ENCODE assay signal across 8 mouse cellular contexts in the genomic region with DNA sequence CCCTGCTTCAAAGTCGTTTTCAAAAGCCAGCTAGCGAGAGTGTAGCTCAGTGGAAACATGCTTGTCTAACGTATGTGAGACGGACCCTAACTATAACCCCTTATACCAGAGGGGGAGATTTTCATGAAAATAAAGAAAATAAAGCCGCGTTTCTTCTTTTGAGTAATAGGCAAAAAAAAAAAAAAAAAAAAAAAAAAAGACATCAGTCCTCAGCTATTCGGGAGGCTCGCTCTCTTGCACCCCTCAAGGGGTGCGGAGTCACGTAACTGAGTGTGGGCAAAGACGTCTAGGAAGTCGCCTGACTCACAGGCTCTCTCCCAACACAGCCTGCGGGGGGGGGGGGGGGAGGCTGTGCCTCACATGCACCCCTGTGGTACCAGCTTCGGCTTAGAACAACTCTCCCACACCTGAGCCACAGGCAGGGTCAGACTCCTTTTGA. TPM values are rescaled to one million over a fixed set of nuclear protein-coding genes. Genes with fewer than 3 reads are reported as not detected.
DNase-seq lines count a peak whose midpoint lies in the region; ATAC-seq and TF ChIP-seq lines count a peak whose summit lies in the region.

No protein-coding gene starts in this region.

- peaks cover 17% of the 10 kb centered on the region for H3K4me1 ChIP-seq in lung, embryonic 15.5 days
- H3K4me1 ChIP-seq in embryonic facial prominence, embryonic 13.5 days = peaks cover 20% of the 10 kb centered on the region
- H3K4me1 ChIP-seq in limb, embryonic 14.5 days (ENCODE audit: control insufficient read depth, insufficient read depth, low read length) = peaks cover 27% of the 10 kb centered on the region

- DNase-seq in lung, postnatal 4 days = no peak
- no peak for DNase-seq in limb, embryonic 14.5 days (ENCODE audit: low spot score)
- peak; percentile 38 for DNase-seq in splenic B cell, adult 2 months (ENCODE audit: low read depth, low spot score)
- no peak for DNase-seq in yolk sac, embryonic 10.5 days (ENCODE audit: low spot score)
- no peak for DNase-seq in B cell, adult 2 months
- DNase-seq in kidney, postnatal 36 days = no peak

- no peaks in the 10 kb centered on the region for H3K9me3 ChIP-seq in lung, embryonic 15.5 days
- H3K9me3 ChIP-seq in embryonic facial prominence, embryonic 13.5 days = no peaks in the 10 kb centered on the region
- no peaks in the 10 kb centered on the region for H3K9me3 ChIP-seq in limb, embryonic 14.5 days (ENCODE audit: control insufficient read depth, low read length)

- H3K4me3 ChIP-seq in lung, embryonic 15.5 days = peak overlapping the region; percentile 96
- peak overlapping the region; percentile 95 for H3K4me3 ChIP-seq in embryonic facial prominence, embryonic 13.5 days
- H3K4me3 ChIP-seq in limb, embryonic 14.5 days (replicated peaks; ENCODE audit: low read length) = peak overlapping the region; percentile 89

- H3K9ac ChIP-seq in lung, embryonic 15.5 days = peak overlapping the region; percentile 96
- peak overlapping the region; percentile 98 for H3K9ac ChIP-seq in embryonic facial prominence, embryonic 13.5 days
- H3K9ac ChIP-seq in limb, embryonic 14.5 days (ENCODE audit: low read depth, low read length, severe bottlenecking) = peak overlapping the region; percentile 98

- H3K27me3 ChIP-seq in lung, embryonic 15.5 days = no peaks in the 10 kb centered on the region
- peaks cover 4% of the 10 kb centered on the region; the same call in 1 of the 2 replicates for H3K27me3 ChIP-seq in embryonic facial prominence, embryonic 13.5 days
- no peaks in the 10 kb centered on the region for H3K27me3 ChIP-seq in limb, embryonic 14.5 days (ENCODE audit: control insufficient read depth, insufficient read depth, low read length)
- H3K27me3 ChIP-seq in splenic B cell, adult 2 months (ENCODE audit: control insufficient read depth, insufficient read depth, low read length, poor library complexity, severe bottlenecking) = no peaks in the 10 kb centered on the region

- H3K4me2 ChIP-seq in lung, embryonic 15.5 days = peak overlapping the region; percentile 87
- H3K4me2 ChIP-seq in embryonic facial prominence, embryonic 13.5 days = peak overlapping the region; percentile 86
- H3K4me2 ChIP-seq in limb, embryonic 14.5 days (replicated peaks; ENCODE audit: low read depth, low read length, severe bottlenecking) = peak overlapping the region; percentile 92

- TF ChIP-seq POLR2A in limb, embryonic 14.5 days (IDR thresholded peaks at IDR 0.05; ENCODE audit: borderline replicate concordance, extremely low read depth, insufficient read depth, insufficient read length) = no peak

- 30% methylated on average over 14 of the region's 14 CpGs for WGBS in lung, embryonic 15.5 days
- 41% methylated on average over 14 of the region's 14 CpGs for WGBS in embryonic facial prominence, embryonic 13.5 days
- WGBS in limb, embryonic 14.5 days = 40% methylated on average over 14 of the region's 14 CpGs

- peak overlapping the region; percentile 95 for H3K27ac ChIP-seq in lung, embryonic 15.5 days
- peak overlapping the region; percentile 93; the same call in 1 of the 2 replicates for H3K27ac ChIP-seq in embryonic facial prominence, embryonic 13.5 days
- H3K27ac ChIP-seq in limb, embryonic 14.5 days (replicated peaks; ENCODE audit: low read depth, low read length) = no peak overlapping the region; the same call in 1 of the 2 replicates

- ATAC-seq in lung, embryonic 15.5 days (ENCODE audit: borderline replicate concordance, extremely low read depth, low FRiP score, low TSS enrichment) = no peak
- ATAC-seq in embryonic facial prominence, embryonic 13.5 days (ENCODE audit: insufficient number of reproducible peaks, insufficient read depth, low FRiP score, low TSS enrichment, low read depth) = no peak
- ATAC-seq in limb, embryonic 14.5 days (ENCODE audit: low FRiP score, low read depth) = no peak

- H3K36me3 ChIP-seq in lung, embryonic 15.5 days = peaks cover 37% of the 10 kb centered on the region
- H3K36me3 ChIP-seq in embryonic facial prominence, embryonic 13.5 days = peaks cover 46% of the 10 kb centered on the region
- H3K36me3 ChIP-seq in limb, embryonic 14.5 days (ENCODE audit: control insufficient read depth, insufficient read depth, low read length) = peaks cover 41% of the 10 kb centered on the region
- H3K36me3 ChIP-seq in splenic B cell, adult 2 months (ENCODE audit: control insufficient read depth, insufficient read depth, low read length, poor library complexity, severe bottlenecking) = peaks cover 12% of the 10 kb centered on the region; the same call in 1 of the 2 replicates

RNA-seq across cellular contexts. Expression of a gene that starts 1.3 kb away (rescaled TPM):
- polyA plus RNA-seq in lung, embryonic 15.5 days (2015; fragmentation: Nextera tagmentation; extraction: Ambion mirVana) = 16.1 and 17.2 TPM in 2 replicates
- polyA plus RNA-seq in embryonic facial prominence, embryonic 13.5 days (2015; fragmentation: Nextera tagmentation; extraction: Ambion mirVana) = 18.0 and 20.8 TPM in 2 replicates
- polyA plus RNA-seq in limb, embryonic 14.5 days (2012; rRNA removed) = 93.5 and 126 TPM in 2 replicates
- polyA plus RNA-seq in limb, embryonic 14.5 days (2014; fragmentation: Nextera tagmentation; extraction: Ambion mirVana) = 20.0 and 21.2 TPM in 2 replicates

RNA-seq across cellular contexts. Expression of a gene that starts 35.3 kb away (rescaled TPM):
- 0.07 and 0.11 TPM in 2 replicates for polyA plus RNA-seq in lung, embryonic 15.5 days (2015; fragmentation: Nextera tagmentation; extraction: Ambion mirVana)
- polyA plus RNA-seq in embryonic facial prominence, embryonic 13.5 days (2015; fragmentation: Nextera tagmentation; extraction: Ambion mirVana) = 0.40 and 0.42 TPM in 2 replicates
- 0.47 and 0.55 TPM in 2 replicates for polyA plus RNA-seq in limb, embryonic 14.5 days (2012; rRNA removed)
- polyA plus RNA-seq in limb, embryonic 14.5 days (2014; fragmentation: Nextera tagmentation; extraction: Ambion mirVana) = 0.46 and 0.76 TPM in 2 replicates
